Mouse (Mus musculus) neural tube, embryonic 11.5 days (tissue): ENCODE measurements around the gene Tmem215. TPM values are rescaled to one million over a fixed set of nuclear protein-coding genes. Genes with fewer than 3 reads are reported as not detected.

ENCODE experiments used
- ATAC-seq: fragments of 200-750 bp; cut with Nextera tagmentation; 2 replicates; pipeline ENCODE4 v1.8.0; 2017; ENCODE audit warnings: moderate number of reproducible peaks, mild to moderate bottlenecking, moderate TSS enrichment, moderate library complexity; ENCODE audit not compliant: insufficient read depth, low FRiP score, low TSS enrichment
- DNase-seq: peaks from one replicate; pipeline ENCODE4 v3.0.0-alpha.2; 2015; ENCODE audit warnings: low spot score
- H3K27ac ChIP-seq: fragments of 300-500 bp; sonication (generic); 2 replicates; pipeline ENCODE4 v1.5.1; 2014; ENCODE audit warnings: low read depth, mild to moderate bottlenecking, low read length
- H3K27me3 ChIP-seq: fragments of 300-500 bp; sonication (generic); 2 replicates; pipeline ENCODE4 v1.6.1; 2014; ENCODE audit warnings: mild to moderate bottlenecking, low read length, mixed read lengths; ENCODE audit not compliant: control insufficient read depth, insufficient read depth
- H3K36me3 ChIP-seq: fragments of 300-500 bp; sonication (generic); 2 replicates; pipeline ENCODE4 v1.6.1; 2014; ENCODE audit warnings: mild to moderate bottlenecking, low read length, moderate library complexity, mixed read lengths; ENCODE audit not compliant: control insufficient read depth, insufficient read depth
- H3K4me1 ChIP-seq: fragments of 300-500 bp; sonication (generic); 2 replicates; pipeline ENCODE4 v1.6.1; 2014; ENCODE audit warnings: low read length, mixed read lengths; ENCODE audit not compliant: control insufficient read depth, insufficient read depth
- H3K4me2 ChIP-seq: fragments of 300-500 bp; sonication (generic); 2 replicates; pipeline ENCODE4 v1.6.1; 2014; ENCODE audit warnings: low read depth, mild to moderate bottlenecking, moderate library complexity
- H3K4me3 ChIP-seq: fragments of 300-500 bp; sonication (generic); 2 replicates; pipeline ENCODE4 v1.5.1; 2014; ENCODE audit warnings: low read depth, low read length
- H3K9ac ChIP-seq: fragments of 300-500 bp; sonication (generic); 2 replicates; pipeline ENCODE4 v1.6.1; 2014; ENCODE audit warnings: mild to moderate bottlenecking, low read length
- H3K9me3 ChIP-seq: fragments of 300-500 bp; sonication (generic); 2 replicates; pipeline ENCODE4 v1.6.1; 2016; ENCODE audit warnings: low read length; ENCODE audit not compliant: control insufficient read depth
- WGBS: fragments of 180-500 bp; shearing (Covaris S2); extraction: QIAGEN DNeasy Blood & Tissue Kit; methylation state at CpG from one replicate; pipeline ENCODE4 v1.1.7; 2014; 5-methylcytosine and 5-hydroxymethylcytosine counted together
- polyA plus RNA-seq: library from polyadenylated mRNA; unstranded; fragments of >200 nt; fragmentation: Nextera tagmentation; extraction: Ambion mirVana; gene quantifications from 2 replicates; pipeline ENCODE4 v1.2.1, GENCODE M21; 2014

The Tmem215 gene
- polyA plus RNA-seq, 1 experiment from 2014 or later: 0.42 TPM

DNA sequence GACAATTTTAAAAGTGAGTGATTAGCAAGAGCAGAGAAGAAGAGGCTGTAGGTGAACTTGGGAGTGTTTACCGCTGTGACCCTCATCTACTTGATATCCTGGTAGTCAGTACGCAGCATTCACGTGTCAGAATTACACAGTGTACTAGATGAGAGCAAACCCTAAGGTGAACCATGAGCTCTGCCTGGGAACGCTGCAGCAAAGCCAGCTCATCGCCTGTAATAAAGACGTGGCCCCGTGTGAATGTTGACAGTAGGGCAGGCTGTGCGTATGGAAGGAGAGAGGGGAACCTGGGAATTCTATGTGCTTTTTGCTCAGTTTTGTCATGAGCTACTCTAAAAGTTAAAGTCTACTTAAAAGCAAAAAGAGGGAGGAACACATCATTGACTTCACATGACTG, 19.8 kb downstream of the Tmem215 start:
- no peak overlapping the region for H3K4me3 ChIP-seq
- WGBS: 89% methylated on average over 8 of the region's 8 CpGs
- no peak overlapping the region for H3K4me2 ChIP-seq
- H3K27me3 ChIP-seq: no peaks in the 10 kb centered on the region
- H3K27ac ChIP-seq: no peak overlapping the region
- no peak overlapping the region for H3K9ac ChIP-seq
- ATAC-seq (no peak), DNase-seq (no peak)
- H3K4me1 ChIP-seq: no peaks in the 10 kb centered on the region
- no peaks in the 10 kb centered on the region for H3K9me3 ChIP-seq
- H3K36me3 ChIP-seq: no peaks in the 10 kb centered on the region

DNA sequence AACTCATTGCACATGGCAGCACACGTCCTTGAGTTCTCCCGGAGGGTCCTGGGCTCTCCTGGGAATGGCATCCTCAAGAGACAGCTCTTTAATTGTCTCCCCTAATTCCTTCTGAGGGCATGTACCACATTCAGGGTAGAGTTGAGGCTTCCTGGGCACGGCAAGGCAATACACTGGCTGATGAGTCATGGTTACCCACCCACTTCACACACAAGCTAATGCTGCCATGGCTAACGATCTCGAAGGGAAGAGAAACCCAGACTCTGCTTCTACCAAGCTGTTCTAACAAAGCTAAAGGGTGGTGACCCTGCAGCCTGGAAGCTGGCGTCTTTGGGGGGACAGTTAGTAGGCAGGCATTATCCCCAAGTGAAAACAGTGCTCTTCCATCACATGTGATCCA, 24.4 kb downstream of the Tmem215 start:
- no peak overlapping the region for H3K27ac ChIP-seq
- no peak overlapping the region for H3K4me2 ChIP-seq
- WGBS: 85% methylated on average over 6 of the region's 6 CpGs
- no peaks in the 10 kb centered on the region for H3K9me3 ChIP-seq
- H3K27me3 ChIP-seq: no peaks in the 10 kb centered on the region
- no peak overlapping the region for H3K4me3 ChIP-seq
- no peaks in the 10 kb centered on the region for H3K36me3 ChIP-seq
- ATAC-seq: no peak
- no peaks in the 10 kb centered on the region for H3K4me1 ChIP-seq
- no peak for DNase-seq
- no peak overlapping the region for H3K9ac ChIP-seq

DNA sequence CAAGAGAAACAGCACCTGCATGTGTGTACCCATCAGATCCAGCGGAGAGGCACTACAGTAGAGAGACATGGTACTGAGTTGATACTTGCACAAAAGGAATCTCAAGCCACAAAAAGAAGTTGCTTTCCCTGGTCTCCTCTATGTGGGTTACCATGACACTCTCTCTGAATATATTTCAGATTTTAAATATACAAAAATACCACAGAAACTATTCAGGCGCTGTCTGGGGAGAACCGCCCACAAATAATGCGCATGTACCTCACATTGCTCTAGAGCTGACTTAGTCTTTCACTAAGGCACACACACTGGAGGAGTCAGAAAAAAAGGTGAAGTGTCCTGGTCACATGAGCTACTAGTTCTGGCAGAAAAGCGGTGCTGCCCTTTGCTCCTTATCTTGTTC, 24.8 kb downstream of the Tmem215 start:
- H3K4me3 ChIP-seq: no peak overlapping the region
- H3K36me3 ChIP-seq: no peaks in the 10 kb centered on the region
- H3K9ac ChIP-seq: no peak overlapping the region
- no peak for ATAC-seq
- H3K9me3 ChIP-seq: no peaks in the 10 kb centered on the region
- DNase-seq: no peak
- no peak overlapping the region for H3K27ac ChIP-seq
- H3K4me2 ChIP-seq: no peak overlapping the region
- H3K4me1 ChIP-seq: no peaks in the 10 kb centered on the region
- WGBS: over 99% methylated on average over 5 of the region's 5 CpGs
- H3K27me3 ChIP-seq: no peaks in the 10 kb centered on the region

DNA sequence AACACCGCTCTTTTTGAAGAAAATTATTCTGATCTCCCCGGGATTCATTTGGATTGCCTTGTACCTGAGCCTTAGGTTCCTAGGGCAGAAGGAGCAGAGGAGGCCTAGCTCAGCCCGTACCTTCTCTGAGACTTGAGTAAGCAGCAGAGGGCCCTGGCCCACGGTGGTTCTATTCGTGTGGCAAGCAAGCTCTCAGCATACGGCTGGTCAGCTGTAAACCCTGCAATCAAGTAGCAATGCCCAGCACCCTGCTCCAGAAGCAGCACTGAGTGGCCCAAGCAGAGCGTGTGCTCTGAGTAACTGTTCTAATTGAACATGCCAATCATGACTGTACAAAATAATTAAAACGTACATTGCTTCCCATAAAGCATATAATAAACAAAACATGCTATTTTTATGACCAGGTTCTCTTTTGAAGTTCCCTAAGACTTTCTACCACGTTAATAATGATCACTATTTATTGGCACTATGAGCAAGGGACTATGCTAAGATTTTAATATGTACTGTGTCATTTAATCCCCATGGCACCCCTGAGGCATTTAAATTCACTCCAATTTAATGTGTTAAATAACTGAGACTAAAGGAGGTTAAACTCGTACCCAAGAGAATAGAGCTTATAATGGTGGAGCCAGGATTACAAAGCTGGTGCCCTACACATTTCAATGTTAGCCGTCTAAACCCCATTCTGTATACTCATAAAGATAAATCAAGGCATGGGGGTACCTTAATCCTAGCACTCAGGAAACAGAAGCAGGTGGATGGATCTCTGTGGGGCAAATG, 28.0 kb downstream of the Tmem215 start:
- WGBS: 86% methylated on average over 11 of the region's 11 CpGs
- Histone ChIP-seq H3K27ac (no peak overlapping the region), H3K4me1 (no peaks in the 10 kb centered on the region), H3K27me3 (no peaks in the 10 kb centered on the region), H3K9ac (no peak overlapping the region), H3K36me3 (no peaks in the 10 kb centered on the region), H3K4me3 (no peak overlapping the region), H3K4me2 (no peak overlapping the region), H3K9me3 (no peaks in the 10 kb centered on the region)
- DNase-seq (no peak), ATAC-seq (no peak)

DNA sequence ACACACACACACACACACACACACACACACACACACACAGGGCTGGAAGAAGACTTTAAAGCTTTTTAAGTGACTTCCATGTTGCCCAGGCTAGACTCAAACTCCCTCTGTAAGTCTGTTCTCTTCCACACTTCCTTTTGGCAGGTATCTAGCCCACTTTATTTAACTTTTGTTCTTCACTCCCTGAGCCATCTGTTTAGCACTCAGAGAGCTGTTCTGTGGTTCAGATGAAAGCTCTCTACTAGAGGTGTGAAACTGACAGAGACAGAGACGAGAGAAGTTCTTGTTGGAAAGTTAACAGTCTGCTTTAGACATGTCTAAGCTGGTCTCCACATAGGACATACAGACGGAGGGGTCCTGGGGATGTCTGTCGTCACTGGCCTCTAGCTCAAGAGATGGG, 30.5 kb downstream of the Tmem215 start:
- DNase-seq (no peak), ATAC-seq (no peak)
- Histone ChIP-seq H3K27ac (no peak overlapping the region), H3K9me3 (no peaks in the 10 kb centered on the region), H3K27me3 (no peaks in the 10 kb centered on the region), H3K36me3 (no peaks in the 10 kb centered on the region), H3K9ac (no peak overlapping the region), H3K4me1 (no peaks in the 10 kb centered on the region), H3K4me3 (no peak overlapping the region), H3K4me2 (no peak overlapping the region)
- 78% methylated on average over 3 of the region's 3 CpGs for WGBS

DNA sequence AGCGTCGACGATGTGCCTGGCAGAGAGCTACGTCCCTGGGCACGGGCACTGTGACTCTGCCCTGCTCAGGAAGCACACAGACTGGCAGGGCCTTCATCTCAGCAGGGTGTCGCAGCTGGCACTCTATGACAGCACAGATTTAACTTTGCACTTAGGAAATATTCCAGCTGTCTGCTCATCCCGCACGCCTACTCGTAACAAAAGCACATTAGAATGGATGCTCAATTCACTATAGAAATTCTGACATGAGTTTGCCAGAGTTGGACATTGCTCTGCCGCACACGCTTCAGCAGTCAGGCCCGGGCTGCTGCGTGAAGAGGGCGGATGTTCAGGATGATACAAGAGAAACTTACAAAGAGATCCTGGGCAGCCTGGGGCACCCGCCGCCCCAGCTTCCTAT, 37.6 kb downstream of the Tmem215 start:
- H3K4me2 ChIP-seq: no peak overlapping the region
- H3K36me3 ChIP-seq: no peaks in the 10 kb centered on the region
- H3K27me3 ChIP-seq: no peaks in the 10 kb centered on the region
- no peak overlapping the region for H3K9ac ChIP-seq
- H3K4me1 ChIP-seq: no peaks in the 10 kb centered on the region
- ATAC-seq (no peak), DNase-seq (no peak)
- no peak overlapping the region for H3K4me3 ChIP-seq
- WGBS: 84% methylated on average over 16 of the region's 16 CpGs
- H3K9me3 ChIP-seq: no peaks in the 10 kb centered on the region
- no peak overlapping the region for H3K27ac ChIP-seq

DNA sequence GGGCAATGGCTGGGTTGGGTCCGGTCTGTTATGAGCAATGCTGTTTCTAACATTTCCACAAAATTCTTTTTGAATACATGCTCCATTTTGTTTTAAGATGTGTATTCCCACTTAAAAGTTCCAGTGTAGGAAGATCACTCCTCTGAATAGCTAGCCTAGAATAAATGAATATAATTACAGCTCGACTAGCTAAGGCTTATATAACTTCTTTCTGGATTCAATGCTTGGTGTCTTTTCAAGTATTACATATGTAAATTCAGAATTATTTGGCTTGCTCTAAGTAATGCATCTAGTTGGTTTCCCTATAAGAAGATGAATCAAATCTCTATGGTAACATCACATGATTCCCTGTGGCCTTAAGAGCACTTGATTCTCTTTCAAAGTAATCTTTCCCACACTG, 41.3 kb downstream of the Tmem215 start:
- Histone ChIP-seq H3K4me1 (no peaks in the 10 kb centered on the region), H3K4me3 (no peak overlapping the region), H3K9ac (no peak overlapping the region), H3K36me3 (no peaks in the 10 kb centered on the region), H3K9me3 (no peaks in the 10 kb centered on the region), H3K27me3 (no peaks in the 10 kb centered on the region), H3K27ac (no peak overlapping the region), H3K4me2 (no peak overlapping the region)
- WGBS: 88% methylated on average over 2 of the region's 2 CpGs
- ATAC-seq (no peak), DNase-seq (no peak)

DNA sequence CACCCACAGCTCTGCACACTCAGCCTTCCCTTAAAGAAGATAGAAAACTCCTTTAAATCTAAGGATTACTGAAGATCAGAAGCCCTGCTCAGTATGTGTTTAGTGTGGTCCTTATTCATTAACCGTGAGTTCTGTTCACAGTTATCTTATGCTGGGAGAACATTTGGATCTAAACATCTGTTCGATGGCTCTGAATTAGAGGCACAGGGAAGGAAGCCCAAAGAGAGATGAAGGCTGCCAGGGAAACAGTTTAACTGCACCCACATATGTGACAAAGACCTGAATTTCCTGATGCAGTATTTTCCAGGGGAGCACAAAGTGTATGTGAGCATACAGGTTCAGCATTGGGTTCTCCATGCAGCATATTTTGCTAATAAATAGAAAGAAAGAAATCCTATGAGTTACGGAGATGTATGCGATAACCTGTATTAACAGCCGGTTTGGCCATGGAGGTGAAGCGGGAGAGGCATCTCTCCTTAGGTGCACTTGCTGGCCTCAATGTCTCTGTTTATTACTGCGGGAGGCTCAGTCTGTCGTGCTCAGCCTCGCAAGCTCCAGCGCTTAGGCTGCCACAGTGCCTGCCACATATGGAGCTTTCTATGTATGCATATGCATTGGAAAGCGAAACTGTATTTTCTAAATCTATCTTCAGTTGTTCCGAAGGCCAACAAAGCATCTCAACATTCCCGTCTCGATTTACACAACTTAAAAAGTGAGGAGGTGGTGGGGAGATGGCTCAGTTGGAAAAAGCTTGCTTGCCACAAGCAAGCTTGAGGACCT, 46.8 kb downstream of the Tmem215 start:
- 92% methylated on average over 14 of the region's 14 CpGs for WGBS
- DNase-seq (no peak), ATAC-seq (no peak)
- Histone ChIP-seq H3K4me1 (no peaks in the 10 kb centered on the region), H3K27ac (no peak overlapping the region), H3K9me3 (0 out of 2 replicates have a peak, but pooled peaks cover 2% of the 10 kb centered on the region), H3K4me3 (no peak overlapping the region), H3K9ac (no peak overlapping the region), H3K36me3 (no peaks in the 10 kb centered on the region), H3K4me2 (no peak overlapping the region), H3K27me3 (no peaks in the 10 kb centered on the region)
